Mouse (Mus musculus) testis, adult 2 months (tissue): ENCODE data around the gene C8b. TPM values are rescaled to one million over a fixed set of nuclear protein-coding genes. Genes with fewer than 3 reads are reported as not detected.

ENCODE experiments used
- H3K27ac ChIP-seq: fragments of 200-500 bp; 2 replicates; pipeline ENCODE4 v1.5.1; 2012; ENCODE audit warnings: low read depth, low read length; ENCODE audit not compliant: control insufficient read depth, insufficient read depth
- H3K27me3 ChIP-seq: fragments of 200-500 bp; 2 replicates; pipeline ENCODE4 v1.6.1; 2012; ENCODE audit warnings: mild to moderate bottlenecking, low read length, moderate library complexity; ENCODE audit not compliant: control insufficient read depth, insufficient read depth
- H3K36me3 ChIP-seq: fragments of 200-500 bp; 2 replicates; pipeline ENCODE4 v1.6.1; 2012; ENCODE audit warnings: mild to moderate bottlenecking, low read length; ENCODE audit not compliant: control insufficient read depth, insufficient read depth
- H3K4me1 ChIP-seq: fragments of 200-500 bp; 2 replicates; pipeline ENCODE4 v1.6.1; 2012; ENCODE audit warnings: low read length; ENCODE audit not compliant: control insufficient read depth, insufficient read depth
- H3K4me3 ChIP-seq: fragments of 200-500 bp; 2 replicates; pipeline ENCODE4 v1.5.1; 2012; ENCODE audit warnings: low read depth, mild to moderate bottlenecking, low read length, moderate library complexity, mixed read lengths; ENCODE audit not compliant: control insufficient read depth
- CTCF ChIP-seq: fragments of 200-500 bp; IDR thresholded peaks from 2 replicates; pipeline ENCODE4 v1.5.1; 2012; ENCODE audit warnings: low read depth, mild to moderate bottlenecking, inconsistent platforms, low read length, moderate library complexity; ENCODE audit not compliant: control insufficient read depth, insufficient read depth, insufficient replicate concordance
- POLR2A ChIP-seq: fragments of 200-500 bp; IDR thresholded peaks from 2 replicates; pipeline ENCODE4 v1.6.1; 2012; ENCODE audit warnings: low read depth, mild to moderate bottlenecking, inconsistent platforms, low read length, moderate library complexity; ENCODE audit not compliant: control insufficient read depth
- polyA plus RNA-seq: library from polyadenylated mRNA; depleted of rRNA; stranded (reverse); fragments of >200 nt; gene quantifications from 2 replicates; pipeline ENCODE4 v1.2.3, GENCODE M21; 2012

C8b gene
- polyA plus RNA-seq, 1 experiment, result 25.4 TPM

DNA sequence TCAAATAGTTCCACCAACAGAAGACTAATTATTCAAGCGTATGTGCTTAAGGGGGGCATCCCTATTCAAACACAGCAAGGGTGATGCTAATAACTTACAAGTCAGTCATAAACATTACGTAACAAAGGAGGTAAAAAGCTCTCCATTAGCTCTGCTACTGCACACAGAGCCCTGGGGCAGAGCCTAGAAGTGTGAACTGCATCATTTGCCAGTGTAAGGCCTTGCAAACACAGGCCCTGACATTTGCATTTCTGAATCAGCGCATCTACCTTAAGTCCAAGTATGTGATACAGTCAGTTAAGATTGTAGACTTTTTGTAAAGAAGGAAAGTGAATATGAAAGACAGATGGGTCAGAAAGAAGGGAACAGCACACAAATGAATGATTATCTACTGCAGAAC, 15.3 kb downstream of the C8b start:
- no peak overlapping the region for H3K27ac ChIP-seq
- H3K4me3 ChIP-seq, result no peak overlapping the region
- no peaks in the 10 kb centered on the region for H3K27me3 ChIP-seq
- no peak for TF ChIP-seq POLR2A
- no peaks in the 10 kb centered on the region for H3K36me3 ChIP-seq
- no peaks in the 10 kb centered on the region for H3K4me1 ChIP-seq

DNA sequence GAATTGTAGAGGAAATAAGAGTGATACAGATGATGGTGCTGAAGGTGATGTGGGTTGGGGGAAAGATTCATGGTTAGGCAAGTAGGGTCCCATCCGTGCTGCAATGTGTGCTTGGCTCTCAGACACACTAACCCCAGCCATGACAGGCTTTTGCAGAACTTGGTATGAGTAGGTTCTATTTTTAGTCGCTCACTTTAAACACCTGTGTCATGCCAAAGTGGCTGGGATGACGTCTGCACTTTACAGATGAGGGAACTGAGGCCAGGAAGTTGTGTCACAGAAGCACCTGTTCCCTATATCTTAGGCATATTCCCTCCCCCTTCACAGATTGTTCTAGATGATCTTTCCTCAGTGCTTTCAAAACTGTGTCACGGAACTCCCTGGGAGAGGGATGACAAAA, 16.2 kb downstream of the C8b start:
- Histone ChIP-seq H3K4me3 (no peak overlapping the region), H3K27ac (no peak overlapping the region), H3K4me1 (no peaks in the 10 kb centered on the region), H3K36me3 (no peaks in the 10 kb centered on the region), H3K27me3 (no peaks in the 10 kb centered on the region)
- TF ChIP-seq CTCF (no peak), POLR2A (no peak)

GRCm38 (mm10) chr4:104792111-104792510, 26.0 kb downstream of the C8b start:
- TF ChIP-seq CTCF (no peak), POLR2A (no peak)
- no peak overlapping the region for H3K27ac ChIP-seq
- H3K4me3 ChIP-seq, result no peak overlapping the region
- no peaks in the 10 kb centered on the region for H3K27me3 ChIP-seq
- no peaks in the 10 kb centered on the region for H3K4me1 ChIP-seq
- no peaks in the 10 kb centered on the region for H3K36me3 ChIP-seq

- Histone ChIP-seq H3K27me3 (no peaks in the 10 kb centered on the region), H3K4me1 (peaks cover 11% of the 10 kb centered on the region), H3K36me3 (no peaks in the 10 kb centered on the region), H3K4me3 (peak overlapping the region; percentile 79), H3K27ac (0 out of 2 replicates have a peak overlapping the region, but pooled peaks have one; percentile 17)
- no peak for TF ChIP-seq CTCF
- 0 out of 2 replicates have a peak, but pooled peaks have one; percentile 30 for TF ChIP-seq POLR2A
These were observed 32.8 kb downstream of the C8b start for GRCm38 (mm10) chr4:104798951-104799350.

DNA sequence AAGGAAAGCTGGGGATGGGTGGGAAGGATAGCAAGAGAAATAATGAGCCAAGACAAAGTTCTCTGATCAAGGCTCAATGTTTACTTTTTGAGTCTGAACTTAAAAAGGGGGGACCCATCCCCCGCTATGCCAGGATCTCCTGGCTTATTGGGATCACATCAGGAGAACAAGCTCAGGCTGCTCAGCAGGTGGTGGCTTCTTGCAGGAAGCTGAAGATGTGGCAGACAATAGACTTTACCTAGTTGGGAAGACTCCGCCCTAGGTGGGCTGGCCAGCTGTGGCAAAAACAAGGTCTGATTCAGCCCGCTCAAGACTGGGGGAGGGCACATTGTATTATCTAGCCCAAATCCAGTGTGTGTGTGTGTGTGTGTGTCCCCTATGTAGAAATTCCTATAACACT, 35.5 kb downstream of the C8b start:
- H3K4me3 ChIP-seq, result no peak overlapping the region
- peaks cover 11% of the 10 kb centered on the region for H3K4me1 ChIP-seq
- H3K27ac ChIP-seq, result no peak overlapping the region
- TF ChIP-seq CTCF (no peak), POLR2A (no peak)
- no peaks in the 10 kb centered on the region for H3K27me3 ChIP-seq
- H3K36me3 ChIP-seq, result no peaks in the 10 kb centered on the region

- no peaks in the 10 kb centered on the region for H3K36me3 ChIP-seq
- H3K27ac ChIP-seq, result no peak overlapping the region
- no peaks in the 10 kb centered on the region for H3K27me3 ChIP-seq
- H3K4me1 ChIP-seq, result peaks cover 4% of the 10 kb centered on the region
- H3K4me3 ChIP-seq, result no peak overlapping the region
- no peak for TF ChIP-seq CTCF
- no peak for TF ChIP-seq POLR2A
These were observed 38.0 kb downstream of the C8b start for GRCm38 (mm10) chr4:104804100-104804499.

DNA sequence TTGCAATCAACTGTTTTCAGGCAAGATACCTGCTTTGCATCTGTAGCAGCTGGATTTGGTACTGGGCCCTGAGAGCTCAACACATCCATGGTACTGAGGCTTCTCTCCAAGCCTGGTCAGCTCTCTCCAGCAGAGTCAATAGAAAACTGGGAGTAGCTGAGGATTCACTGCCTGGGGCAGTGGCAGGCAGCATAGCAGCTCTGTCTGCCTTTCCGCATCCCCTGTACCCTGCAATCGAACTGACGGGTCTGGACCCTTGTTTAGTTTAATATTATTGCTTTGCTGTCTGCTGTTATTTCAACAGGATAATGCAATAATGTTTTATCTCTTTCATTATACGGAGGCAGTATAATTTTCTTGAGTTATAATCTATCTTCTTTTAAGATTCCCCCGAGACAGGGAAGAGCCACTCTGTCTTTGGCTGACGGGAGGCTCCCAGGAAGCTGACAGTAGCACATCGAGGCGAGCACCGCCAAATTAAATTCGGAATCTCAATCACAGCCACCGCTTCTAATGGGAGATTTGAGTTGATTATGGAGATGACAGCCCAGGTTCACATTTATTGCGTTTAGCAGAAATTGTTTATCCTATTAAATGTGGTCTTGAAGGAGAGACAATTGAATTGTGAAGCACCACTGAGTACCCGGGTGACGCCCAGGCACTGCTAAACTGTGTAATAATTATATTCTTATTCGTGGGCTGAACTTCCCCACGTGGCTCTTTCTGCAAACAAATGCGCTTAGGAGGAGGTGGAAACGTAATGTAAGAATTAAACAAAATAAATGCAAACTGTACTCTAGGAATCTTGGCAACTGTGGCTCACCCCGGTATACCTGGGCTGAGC, 39.5 kb downstream of the C8b start:
- Histone ChIP-seq H3K27me3 (no peaks in the 10 kb centered on the region), H3K4me1 (no peaks in the 10 kb centered on the region), H3K27ac (no peak overlapping the region), H3K4me3 (no peak overlapping the region), H3K36me3 (no peaks in the 10 kb centered on the region)
- TF ChIP-seq POLR2A (no peak), CTCF (no peak)

DNA sequence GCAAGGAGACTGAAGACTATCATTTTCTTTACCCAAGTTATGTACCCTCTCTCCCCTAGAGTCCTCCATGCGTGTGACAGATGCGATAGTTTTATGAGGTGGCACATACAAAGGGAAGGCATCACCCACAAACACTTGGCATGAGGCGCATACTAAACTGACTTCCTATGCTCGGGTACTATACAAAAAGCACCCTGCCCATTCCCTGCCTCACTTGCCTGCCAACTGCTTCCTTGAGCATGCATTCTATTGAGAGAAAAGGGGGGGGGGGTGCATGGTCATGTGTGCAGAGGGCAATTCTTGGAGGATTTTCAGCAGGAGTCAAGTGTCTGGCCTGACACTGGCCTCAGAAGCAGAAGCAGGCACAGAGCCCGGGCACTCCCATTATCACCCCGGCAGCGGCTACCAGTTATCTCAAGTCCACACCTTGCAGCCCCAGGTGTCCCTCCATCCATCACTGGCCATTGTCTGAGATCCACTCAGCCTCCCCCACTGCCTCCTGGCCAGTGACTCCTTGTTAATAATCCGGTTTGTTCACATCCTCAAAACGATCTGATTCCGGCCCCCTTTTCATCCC, 44.7 kb downstream of the C8b start:
- Histone ChIP-seq H3K27ac (no peak overlapping the region), H3K4me3 (no peak overlapping the region), H3K4me1 (no peaks in the 10 kb centered on the region), H3K27me3 (no peaks in the 10 kb centered on the region), H3K36me3 (no peaks in the 10 kb centered on the region)
- TF ChIP-seq POLR2A (no peak), CTCF (no peak)
